Mouse (Mus musculus) Muller cell, postnatal 12 days (primary cell): ENCODE data around the gene Vwa5b1.

Source experiments
- DNase-seq: peaks from one replicate; pipeline ENCODE4 v3.0.0-alpha.2; 2015; ENCODE audit errors: inconsistent ontology term

Vwa5b1 gene

GRCm38 (mm10) chr4:138578406-138578805 is 57.3 kb downstream of the Vwa5b1 start:
- DNase-seq: no peak

- DNase-seq: no peak
Measured at GRCm38 (mm10) chr4:138576661-138577060, 59.0 kb downstream of the Vwa5b1 start.

- peak; percentile 4 for DNase-seq
Measured at GRCm38 (mm10) chr4:138574800-138575606, 60.7 kb downstream of the Vwa5b1 start.

- DNase-seq: no peak
Measured at GRCm38 (mm10) chr4:138569928-138570327, 65.8 kb downstream of the Vwa5b1 start.

GRCm38 (mm10) chr4:138568275-138568674 is 67.4 kb downstream of the Vwa5b1 start:
- no peak for DNase-seq

- DNase-seq: peak; percentile 65
Measured at GRCm38 (mm10) chr4:138561986-138562385, 73.7 kb downstream of the Vwa5b1 start.

- peak; percentile 58 for DNase-seq
Measured at GRCm38 (mm10) chr4:138555531-138555930, 80.2 kb downstream of the Vwa5b1 start.

GRCm38 (mm10) chr4:138554934-138555333 is 80.8 kb downstream of the Vwa5b1 start:
- no peak for DNase-seq

GRCm38 (mm10) chr4:138554302-138554701 is 81.4 kb downstream of the Vwa5b1 start:
- no peak for DNase-seq

- peak; percentile 29 for DNase-seq
Measured at GRCm38 (mm10) chr4:138553516-138553933, 82.2 kb downstream of the Vwa5b1 start.

- DNase-seq: no peak
Measured at GRCm38 (mm10) chr4:138553116-138553515, 82.6 kb downstream of the Vwa5b1 start.

- DNase-seq: no peak
Measured at GRCm38 (mm10) chr4:138551601-138552000, 84.1 kb downstream of the Vwa5b1 start.

GRCm38 (mm10) chr4:138550557-138550956 is 85.1 kb downstream of the Vwa5b1 start:
- DNase-seq: no peak

GRCm38 (mm10) chr4:138548960-138549359 is 86.7 kb downstream of the Vwa5b1 start:
- DNase-seq: no peak

GRCm38 (mm10) chr4:138548124-138548561 is 87.5 kb downstream of the Vwa5b1 start:
- DNase-seq: no peak

- DNase-seq: no peak
Measured at GRCm38 (mm10) chr4:138547556-138547955, 88.1 kb downstream of the Vwa5b1 start.

GRCm38 (mm10) chr4:138547041-138547440 is 88.6 kb downstream of the Vwa5b1 start:
- no peak for DNase-seq

GRCm38 (mm10) chr4:138546241-138546640 is 89.4 kb downstream of the Vwa5b1 start:
- DNase-seq: peak; percentile 48

GRCm38 (mm10) chr4:138543177-138543576 is 92.5 kb downstream of the Vwa5b1 start:
- DNase-seq: no peak

GRCm38 (mm10) chr4:138538084-138538449 is 97.6 kb downstream of the Vwa5b1 start:
- no peak for DNase-seq

GRCm38 (mm10) chr4:138537210-138538083 is 98.2 kb downstream of the Vwa5b1 start:
- DNase-seq: no peak

- no peak for DNase-seq
Measured at GRCm38 (mm10) chr4:138535610-138536009, 100.1 kb downstream of the Vwa5b1 start.

- DNase-seq: no peak
Measured at GRCm38 (mm10) chr4:138533877-138534276, 101.8 kb downstream of the Vwa5b1 start.
